Mouse (Mus musculus) spleen, adult 2 months (tissue): Measurements from ENCODE around the gene Nfya.

Source experiments
- CTCF ChIP-seq: fragments of 200-500 bp; IDR thresholded peaks from 2 replicates; pipeline ENCODE4 v1.5.1; 2011; ENCODE audit warnings: mild to moderate bottlenecking, inconsistent platforms; ENCODE audit not compliant: insufficient read depth, insufficient read length, insufficient replicate concordance; ENCODE audit errors: extremely low read depth
- POLR2A ChIP-seq: fragments of 200-500 bp; IDR thresholded peaks from 2 replicates; pipeline ENCODE4 v1.6.1; 2011; ENCODE audit warnings: low read depth, low read length, inconsistent platforms

- TF ChIP-seq POLR2A (no peak), CTCF (peak; percentile 12; the same call in 1 of the 2 replicates)
Measured at GRCm38 (mm10) chr17:48416425-48417195, 6.9 kb upstream of the Nfya start.
